Mouse (Mus musculus) brain, embryonic 18.5 days (tissue): Measurements from ENCODE around the gene Nxt2.
"Not testable (repeated sequence)": the region's sequence is repeated elsewhere in the genome, so short reads cannot be mapped to it uniquely, and the experiment has no call there.

Experiments
- DNase-seq: peaks from one replicate; pipeline ENCODE4 v3.0.0-alpha.2; 2012; ENCODE audit warnings: low read depth, low spot score

Nxt2 gene

GRCm38 (mm10) chrX:142226542-142226941, at the start of gene Nxt2:
TSS of gene Nxt2 (plus strand) at chrX:142226770.
- DNase-seq, result no peak

- DNase-seq, result no peak
Observed at GRCm38 (mm10) chrX:142176981-142177380, 49.6 kb upstream of the Nxt2 start.

- no peak for DNase-seq
Observed at GRCm38 (mm10) chrX:142182026-142182425, 44.5 kb upstream of the Nxt2 start.

GRCm38 (mm10) chrX:142189023-142189703, 37.4 kb upstream of the Nxt2 start:
- no peak for DNase-seq

GRCm38 (mm10) chrX:142190355-142190754, 36.2 kb upstream of the Nxt2 start:
- DNase-seq, result no peak

- no peak for DNase-seq
Observed at GRCm38 (mm10) chrX:142194420-142194819, 32.1 kb upstream of the Nxt2 start.

GRCm38 (mm10) chrX:142195551-142195950, 31.0 kb upstream of the Nxt2 start:
- DNase-seq, result no peak

GRCm38 (mm10) chrX:142196831-142197230, 29.7 kb upstream of the Nxt2 start, which contains the start of gene Gucy2f:
TSS of gene Gucy2f (minus strand) at chrX:142196931.
- DNase-seq, result no peak

GRCm38 (mm10) chrX:142200295-142200694, 26.3 kb upstream of the Nxt2 start:
- no peak for DNase-seq

- peak; percentile 20 for DNase-seq
Observed at GRCm38 (mm10) chrX:142227398-142228054, 956 bp downstream of the Nxt2 start.

GRCm38 (mm10) chrX:142228055-142228768, 1.6 kb downstream of the Nxt2 start:
- DNase-seq, result peak; percentile 60

GRCm38 (mm10) chrX:142228769-142229158, 2.2 kb downstream of the Nxt2 start:
- no peak for DNase-seq

- DNase-seq, result not testable (repeated sequence)
Observed at GRCm38 (mm10) chrX:142236146-142236545, 9.6 kb downstream of the Nxt2 start.

GRCm38 (mm10) chrX:142237101-142237500, 10.5 kb downstream of the Nxt2 start:
- DNase-seq, result no peak

- DNase-seq, result no peak
Observed at GRCm38 (mm10) chrX:142245682-142246327, 19.2 kb downstream of the Nxt2 start.

GRCm38 (mm10) chrX:142250008-142250736, 23.6 kb downstream of the Nxt2 start:
- no peak for DNase-seq

GRCm38 (mm10) chrX:142276031-142276430, 49.5 kb downstream of the Nxt2 start:
- no peak for DNase-seq

GRCm38 (mm10) chrX:142276573-142276972, 50.0 kb downstream of the Nxt2 start:
- no peak for DNase-seq

- DNase-seq, result no peak
Observed at GRCm38 (mm10) chrX:142285905-142286304, 59.3 kb downstream of the Nxt2 start.
